Mouse (Mus musculus) right cerebral cortex, adult 18-20 months (tissue): ENCODE results near the gene Slc13a4.

Experiments used
- DNase-seq: peaks from one replicate; pipeline ENCODE4 v3.0.0; 2022; ENCODE audit warnings: mixed read lengths

Slc13a4 gene

GRCm38 (mm10) chr6:35298323-35298722 is 9.6 kb downstream of the Slc13a4 start:
- DNase-seq = no peak

- no peak for DNase-seq
These were observed 10.3 kb downstream of the Slc13a4 start for GRCm38 (mm10) chr6:35297516-35298227.

- peak; percentile 34 for DNase-seq
These were observed 10.9 kb downstream of the Slc13a4 start for GRCm38 (mm10) chr6:35297001-35297400.

- no peak for DNase-seq
These were observed 13.0 kb downstream of the Slc13a4 start for GRCm38 (mm10) chr6:35294964-35295363.

GRCm38 (mm10) chr6:35289676-35290075 is 18.3 kb downstream of the Slc13a4 start:
- DNase-seq = no peak

GRCm38 (mm10) chr6:35288920-35289319 is 19.0 kb downstream of the Slc13a4 start:
- no peak for DNase-seq

- peak; percentile 53 for DNase-seq
These were observed 19.7 kb downstream of the Slc13a4 start for GRCm38 (mm10) chr6:35288114-35288761.

- no peak for DNase-seq
These were observed 28.6 kb downstream of the Slc13a4 start for GRCm38 (mm10) chr6:35279306-35279705.

- DNase-seq = no peak
These were observed 29.9 kb downstream of the Slc13a4 start for GRCm38 (mm10) chr6:35277903-35278587.

- no peak for DNase-seq
These were observed 34.4 kb downstream of the Slc13a4 start for GRCm38 (mm10) chr6:35273391-35274082.

GRCm38 (mm10) chr6:35271868-35272765 is 35.8 kb downstream of the Slc13a4 start:
- DNase-seq = no peak

- DNase-seq = no peak
These were observed 36.7 kb downstream of the Slc13a4 start for GRCm38 (mm10) chr6:35271094-35271855.

GRCm38 (mm10) chr6:35269643-35270042 is 38.3 kb downstream of the Slc13a4 start:
- no peak for DNase-seq

- no peak for DNase-seq
These were observed 39.2 kb downstream of the Slc13a4 start for GRCm38 (mm10) chr6:35268711-35269110.

- no peak for DNase-seq
These were observed 42.2 kb downstream of the Slc13a4 start for GRCm38 (mm10) chr6:35265580-35266278.

- DNase-seq = no peak
These were observed 47.4 kb downstream of the Slc13a4 start for GRCm38 (mm10) chr6:35260531-35260930.

GRCm38 (mm10) chr6:35259526-35259925 is 48.4 kb downstream of the Slc13a4 start:
- DNase-seq = no peak

GRCm38 (mm10) chr6:35258922-35259321 is 49.0 kb downstream of the Slc13a4 start:
- DNase-seq = no peak

- no peak for DNase-seq
These were observed 50.2 kb downstream of the Slc13a4 start for GRCm38 (mm10) chr6:35257626-35258190.

GRCm38 (mm10) chr6:35256691-35257090 is 51.2 kb downstream of the Slc13a4 start:
- DNase-seq = peak; percentile 61
